Mouse (Mus musculus): ENCODE measurements around the gene Stxbp6. TPM values are rescaled to one million over a fixed set of nuclear protein-coding genes. Genes with fewer than 3 reads are reported as not detected.

Stxbp6 gene
- polyA plus RNA-seq, 1 experiment from 2014 or later, result 21.4 TPM

DNA sequence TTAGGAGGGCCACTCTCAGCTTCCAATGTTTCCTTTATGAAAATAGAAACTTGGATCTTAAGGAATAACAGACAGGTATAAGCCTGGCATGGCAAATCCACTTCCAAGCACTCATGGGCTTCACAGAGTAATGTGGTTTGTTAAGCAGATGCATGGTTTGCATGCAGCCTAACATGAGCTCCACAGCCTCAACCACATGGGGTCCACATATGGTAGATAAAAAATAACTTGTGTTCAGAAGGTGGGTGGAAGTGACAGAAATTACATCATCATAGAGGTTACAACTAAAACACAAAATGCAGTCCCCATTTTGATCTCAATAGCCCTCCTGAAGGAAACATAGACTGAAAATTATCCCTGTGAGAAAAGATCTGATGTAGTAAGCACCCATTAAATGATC lies 63.5 kb downstream of the Stxbp6 start:
- DNase-seq (ENCODE audit: low spot score) (no peak), ATAC-seq (ENCODE audit: low FRiP score) (no peak)
- Histone ChIP-seq H3K4me1 (replicated peaks; ENCODE audit: control insufficient read depth, insufficient read depth, low read length) (no peaks in the 10 kb centered on the region), H3K4me2 (replicated peaks) (no peak overlapping the region), H3K9ac (no peak overlapping the region), H3K9me3 (ENCODE audit: control insufficient read depth, low read length) (no peaks in the 10 kb centered on the region), H3K36me3 (replicated peaks; ENCODE audit: control insufficient read depth, insufficient read depth) (no peaks in the 10 kb centered on the region), H3K27me3 (ENCODE audit: control insufficient read depth, insufficient read depth, low read length) (no peaks in the 10 kb centered on the region), H3K4me3 (replicated peaks; ENCODE audit: low read length) (no peak overlapping the region), H3K27ac (no peak overlapping the region)

DNA sequence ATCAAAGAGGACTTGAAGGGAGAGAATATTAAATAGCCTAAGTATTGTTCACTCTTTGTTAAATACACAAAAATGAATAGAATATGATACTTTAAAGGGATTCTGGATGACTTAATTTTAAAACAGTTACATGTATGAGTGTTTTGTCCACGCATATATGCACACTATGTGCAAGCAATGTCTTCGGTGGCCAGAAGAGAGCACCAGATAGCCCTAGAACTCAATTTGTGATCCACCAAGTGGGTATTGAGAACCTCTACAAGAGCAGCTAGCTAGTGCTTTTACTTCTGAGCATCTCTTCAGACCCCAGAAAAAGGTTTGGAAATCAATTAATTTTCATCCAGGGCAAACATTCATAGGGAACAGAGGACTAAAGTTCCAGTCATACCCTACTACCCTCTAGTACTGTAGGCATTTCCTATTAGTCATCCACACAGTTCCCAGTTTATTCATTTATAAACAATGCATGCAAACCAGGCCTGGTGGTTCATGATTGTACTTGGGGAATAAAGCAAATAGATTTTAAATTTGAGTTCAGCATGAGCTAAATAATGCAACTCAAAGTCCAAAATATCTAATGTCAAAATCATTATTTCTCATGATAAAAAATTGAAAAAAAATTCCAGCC lies 64.4 kb downstream of the Stxbp6 start:
- Histone ChIP-seq H3K27me3 (ENCODE audit: control insufficient read depth, insufficient read depth, low read length) (no peaks in the 10 kb centered on the region), H3K9me3 (ENCODE audit: control insufficient read depth, low read length) (no peaks in the 10 kb centered on the region), H3K4me3 (replicated peaks; ENCODE audit: low read length) (no peak overlapping the region), H3K4me2 (replicated peaks) (no peak overlapping the region), H3K27ac (no peak overlapping the region), H3K4me1 (replicated peaks; ENCODE audit: control insufficient read depth, insufficient read depth, low read length) (no peaks in the 10 kb centered on the region), H3K36me3 (replicated peaks; ENCODE audit: control insufficient read depth, insufficient read depth) (no peaks in the 10 kb centered on the region), H3K9ac (no peak overlapping the region)
- no peak for DNase-seq (ENCODE audit: low spot score)
- ATAC-seq (ENCODE audit: low FRiP score), result no peak
- 88% methylated on average over 2 of the region's 2 CpGs for WGBS

DNA sequence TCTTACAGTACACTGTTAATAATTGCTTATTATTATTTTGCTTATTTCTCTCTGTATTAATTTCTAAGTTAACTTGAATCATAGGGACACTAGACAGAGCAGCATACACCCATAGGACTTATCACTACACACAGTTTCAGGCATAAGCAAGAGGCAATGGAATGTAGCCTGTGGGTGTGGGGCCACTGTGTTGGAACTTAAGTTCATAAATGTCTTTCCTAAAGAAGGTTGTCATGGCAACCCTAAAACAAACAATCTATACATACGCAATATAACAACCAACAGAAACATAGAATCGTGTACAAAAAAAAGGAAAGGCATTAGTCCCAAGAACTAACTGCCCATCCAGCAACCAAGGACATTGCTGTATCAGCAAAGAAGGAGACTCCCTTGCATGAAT lies 67.9 kb downstream of the Stxbp6 start:
- WGBS, result 73% methylated on average over 2 of the region's 2 CpGs
- ATAC-seq (ENCODE audit: low FRiP score), result no peak

DNA sequence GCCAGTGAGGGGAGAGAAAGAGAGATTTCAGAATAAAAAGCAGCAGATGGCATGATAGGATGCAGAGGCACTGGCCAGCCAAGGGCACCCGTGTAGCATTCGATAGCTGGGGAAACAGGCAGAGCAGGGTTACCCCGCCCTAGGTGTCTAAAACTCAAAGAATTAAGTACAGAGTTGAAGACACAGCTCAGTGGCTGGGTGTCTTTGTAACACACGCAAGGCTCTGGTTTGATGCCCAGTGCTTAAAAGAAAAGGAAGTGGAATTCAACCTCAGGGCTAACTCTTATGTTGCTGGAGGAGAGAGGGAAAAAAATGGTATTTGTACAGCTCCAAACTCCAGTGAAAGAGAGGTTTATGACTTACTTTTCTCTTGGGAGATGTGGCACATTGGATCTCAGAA lies 68.5 kb downstream of the Stxbp6 start:
- no peaks in the 10 kb centered on the region for H3K9me3 ChIP-seq (ENCODE audit: control insufficient read depth, low read length)
- H3K9ac ChIP-seq, result no peak overlapping the region
- H3K4me1 ChIP-seq (replicated peaks; ENCODE audit: control insufficient read depth, insufficient read depth, low read length), result no peaks in the 10 kb centered on the region
- H3K27ac ChIP-seq, result no peak overlapping the region
- H3K4me2 ChIP-seq (replicated peaks), result no peak overlapping the region
- no peak overlapping the region for H3K4me3 ChIP-seq (replicated peaks; ENCODE audit: low read length)
- ATAC-seq (ENCODE audit: low FRiP score) (no peak), DNase-seq (ENCODE audit: low spot score) (no peak)
- 90% methylated on average over 4 of the region's 4 CpGs for WGBS
- no peaks in the 10 kb centered on the region for H3K27me3 ChIP-seq (ENCODE audit: control insufficient read depth, insufficient read depth, low read length)
- no peaks in the 10 kb centered on the region for H3K36me3 ChIP-seq (replicated peaks; ENCODE audit: control insufficient read depth, insufficient read depth)

More for the DNA sequence above, 67.9 kb downstream of the Stxbp6 start:
- H3K9me3 ChIP-seq (ENCODE audit: control insufficient read depth, low read length), result no peaks in the 10 kb centered on the region
- no peak overlapping the region for H3K9ac ChIP-seq
- H3K27me3 ChIP-seq (ENCODE audit: control insufficient read depth, insufficient read depth, low read length), result no peaks in the 10 kb centered on the region
- no peak overlapping the region for H3K4me2 ChIP-seq (replicated peaks)
- no peaks in the 10 kb centered on the region for H3K36me3 ChIP-seq (replicated peaks; ENCODE audit: control insufficient read depth, insufficient read depth)
- H3K4me3 ChIP-seq (replicated peaks; ENCODE audit: low read length), result no peak overlapping the region
- H3K27ac ChIP-seq, result no peak overlapping the region
- DNase-seq (ENCODE audit: low spot score), result no peak
- H3K4me1 ChIP-seq (replicated peaks; ENCODE audit: control insufficient read depth, insufficient read depth, low read length), result no peaks in the 10 kb centered on the region

DNA sequence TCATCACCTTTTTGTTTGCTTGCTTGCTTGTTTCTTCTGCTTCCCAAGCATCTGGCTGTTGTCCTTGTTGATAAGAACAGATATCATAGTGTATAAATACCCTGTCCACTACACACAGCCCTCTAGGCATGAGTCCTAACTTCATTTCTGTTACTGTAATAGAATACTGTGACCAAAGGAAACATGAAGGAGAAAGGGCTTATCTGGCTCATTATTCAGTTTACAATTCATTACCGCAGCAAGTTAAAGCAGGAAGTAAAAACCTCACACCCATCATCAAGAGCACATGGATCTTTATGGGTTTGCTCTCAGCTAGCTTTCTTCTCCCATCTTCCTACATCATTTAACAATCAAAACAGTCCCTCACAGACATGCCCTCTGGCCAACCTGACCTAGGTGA lies 72.5 kb downstream of the Stxbp6 start:
- no peaks in the 10 kb centered on the region for H3K9me3 ChIP-seq (ENCODE audit: control insufficient read depth, low read length)
- H3K27me3 ChIP-seq (ENCODE audit: control insufficient read depth, insufficient read depth, low read length), result no peaks in the 10 kb centered on the region
- DNase-seq (ENCODE audit: low spot score) (no peak), ATAC-seq (ENCODE audit: low FRiP score) (no peak)
- H3K4me1 ChIP-seq (replicated peaks; ENCODE audit: control insufficient read depth, insufficient read depth, low read length), result no peaks in the 10 kb centered on the region
- H3K27ac ChIP-seq, result no peak overlapping the region
- H3K4me3 ChIP-seq (replicated peaks; ENCODE audit: low read length), result no peak overlapping the region
- no peak overlapping the region for H3K9ac ChIP-seq
- WGBS, result 90% methylated on average over 1 of the region's 1 CpGs
- H3K4me2 ChIP-seq (replicated peaks), result no peak overlapping the region
- no peaks in the 10 kb centered on the region for H3K36me3 ChIP-seq (replicated peaks; ENCODE audit: control insufficient read depth, insufficient read depth)

DNA sequence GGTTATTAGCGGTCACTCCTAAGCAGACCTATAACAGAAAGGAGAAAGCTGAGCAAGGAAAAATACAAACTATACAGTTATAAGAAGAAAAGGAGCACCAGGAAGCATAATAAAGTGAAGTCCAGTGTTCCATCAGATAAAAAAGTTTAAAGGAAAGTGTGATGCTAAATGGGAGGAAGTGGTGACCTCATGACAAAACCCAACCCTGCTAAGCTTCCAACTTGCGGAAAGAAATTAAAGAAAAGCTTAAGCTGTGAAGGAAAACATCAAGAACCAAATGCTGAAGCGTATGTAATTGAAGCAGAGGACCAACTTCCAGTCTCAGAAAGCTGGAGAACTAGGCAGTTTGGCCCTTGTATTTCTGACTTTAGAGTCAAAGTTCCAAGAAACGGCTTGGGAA lies 77.1 kb downstream of the Stxbp6 start:
- H3K27ac ChIP-seq, result no peak overlapping the region
- no peaks in the 10 kb centered on the region for H3K27me3 ChIP-seq (ENCODE audit: control insufficient read depth, insufficient read depth, low read length)
- no peak overlapping the region for H3K4me2 ChIP-seq (replicated peaks)
- H3K36me3 ChIP-seq (replicated peaks; ENCODE audit: control insufficient read depth, insufficient read depth), result no peaks in the 10 kb centered on the region
- H3K9me3 ChIP-seq (ENCODE audit: control insufficient read depth, low read length), result no peaks in the 10 kb centered on the region
- ATAC-seq (ENCODE audit: low FRiP score) (no peak), DNase-seq (ENCODE audit: low spot score) (no peak)
- H3K9ac ChIP-seq, result no peak overlapping the region
- H3K4me1 ChIP-seq (replicated peaks; ENCODE audit: control insufficient read depth, insufficient read depth, low read length), result no peaks in the 10 kb centered on the region
- 90% methylated on average over 4 of the region's 4 CpGs for WGBS
- no peak overlapping the region for H3K4me3 ChIP-seq (replicated peaks; ENCODE audit: low read length)

DNA sequence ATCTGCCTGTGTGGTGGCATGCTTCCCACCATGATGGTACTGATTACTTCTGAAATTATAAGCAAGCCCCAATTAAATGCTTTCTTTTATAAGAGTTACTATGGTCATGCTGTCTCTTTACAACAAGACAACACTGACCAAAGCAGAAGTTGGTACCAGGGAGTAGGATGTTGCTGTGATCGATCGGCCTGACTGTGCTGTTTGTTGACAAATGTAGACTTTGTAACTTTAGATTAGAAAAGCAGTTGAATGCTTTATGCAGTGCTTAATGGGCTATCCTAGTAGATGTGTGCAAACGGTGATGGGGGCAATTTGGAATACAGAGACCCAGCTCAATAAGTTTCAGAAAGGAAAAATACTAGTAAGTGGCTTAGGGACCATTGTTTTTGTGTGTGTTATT lies 77.6 kb downstream of the Stxbp6 start:
- H3K9ac ChIP-seq, result no peak overlapping the region
- H3K4me3 ChIP-seq (replicated peaks; ENCODE audit: low read length), result no peak overlapping the region
- H3K27me3 ChIP-seq (ENCODE audit: control insufficient read depth, insufficient read depth, low read length), result no peaks in the 10 kb centered on the region
- no peaks in the 10 kb centered on the region for H3K36me3 ChIP-seq (replicated peaks; ENCODE audit: control insufficient read depth, insufficient read depth)
- no peak for DNase-seq (ENCODE audit: low spot score)
- H3K9me3 ChIP-seq (ENCODE audit: control insufficient read depth, low read length), result no peaks in the 10 kb centered on the region
- no peak overlapping the region for H3K27ac ChIP-seq
- no peak overlapping the region for H3K4me2 ChIP-seq (replicated peaks)
- ATAC-seq (ENCODE audit: low FRiP score), result no peak
- H3K4me1 ChIP-seq (replicated peaks; ENCODE audit: control insufficient read depth, insufficient read depth, low read length), result no peaks in the 10 kb centered on the region
- WGBS, result 90% methylated on average over 3 of the region's 3 CpGs

DNA sequence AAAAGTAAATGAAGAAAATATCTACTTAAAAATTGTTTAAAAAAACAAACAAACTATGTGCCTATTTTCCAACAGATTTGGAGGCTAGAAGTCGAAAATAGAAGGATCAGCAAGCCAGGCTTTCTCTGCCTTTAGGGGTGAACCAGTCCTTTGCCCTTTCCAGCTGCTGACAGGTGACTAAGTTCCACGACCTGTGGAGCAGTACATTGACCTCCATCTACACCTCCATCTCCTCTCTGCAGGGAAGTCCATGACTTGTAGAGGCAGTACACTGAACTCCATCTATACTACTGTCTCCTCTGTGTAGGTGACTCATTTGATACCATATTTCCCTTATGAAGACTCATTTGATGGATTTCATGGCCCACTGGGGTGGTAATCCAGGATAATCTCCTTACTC lies 78.2 kb downstream of the Stxbp6 start:
- no peak overlapping the region for H3K4me2 ChIP-seq (replicated peaks)
- H3K4me1 ChIP-seq (replicated peaks; ENCODE audit: control insufficient read depth, insufficient read depth, low read length), result no peaks in the 10 kb centered on the region
- 88% methylated on average over 2 of the region's 2 CpGs for WGBS
- no peak for ATAC-seq (ENCODE audit: low FRiP score)
- H3K9me3 ChIP-seq (ENCODE audit: control insufficient read depth, low read length), result no peaks in the 10 kb centered on the region
- no peaks in the 10 kb centered on the region for H3K36me3 ChIP-seq (replicated peaks; ENCODE audit: control insufficient read depth, insufficient read depth)
- H3K4me3 ChIP-seq (replicated peaks; ENCODE audit: low read length), result no peak overlapping the region
- no peak overlapping the region for H3K9ac ChIP-seq
- H3K27me3 ChIP-seq (ENCODE audit: control insufficient read depth, insufficient read depth, low read length), result no peaks in the 10 kb centered on the region
- no peak for DNase-seq (ENCODE audit: low spot score)
- no peak overlapping the region for H3K27ac ChIP-seq

DNA sequence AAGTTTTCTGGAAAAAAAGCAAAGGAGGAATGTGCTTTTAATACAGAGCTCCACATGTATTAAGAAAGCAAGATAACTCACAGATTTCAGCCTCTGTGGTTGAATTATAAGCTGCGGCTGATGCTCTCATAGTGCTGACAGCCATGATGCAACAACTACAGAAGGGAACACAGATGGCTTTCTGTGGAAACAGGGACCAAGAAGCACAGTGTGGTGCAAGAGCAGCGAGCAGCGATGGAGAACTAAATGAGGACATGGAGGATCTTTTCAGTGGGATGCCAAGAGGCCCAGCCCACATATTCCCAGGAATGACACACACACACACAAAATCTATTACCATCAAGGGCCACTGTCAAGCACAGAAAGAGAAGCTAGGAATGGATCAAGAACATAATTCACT lies 81.1 kb downstream of the Stxbp6 start:
- Histone ChIP-seq H3K4me2 (replicated peaks) (no peak overlapping the region), H3K27ac (no peak overlapping the region), H3K9me3 (ENCODE audit: control insufficient read depth, low read length) (no peaks in the 10 kb centered on the region), H3K4me3 (replicated peaks; ENCODE audit: low read length) (no peak overlapping the region), H3K27me3 (ENCODE audit: control insufficient read depth, insufficient read depth, low read length) (no peaks in the 10 kb centered on the region), H3K4me1 (replicated peaks; ENCODE audit: control insufficient read depth, insufficient read depth, low read length) (no peaks in the 10 kb centered on the region), H3K36me3 (replicated peaks; ENCODE audit: control insufficient read depth, insufficient read depth) (no peaks in the 10 kb centered on the region), H3K9ac (no peak overlapping the region)
- 84% methylated on average over 3 of the region's 3 CpGs for WGBS
- ATAC-seq (ENCODE audit: low FRiP score), result no peak
- DNase-seq (ENCODE audit: low spot score), result no peak

DNA sequence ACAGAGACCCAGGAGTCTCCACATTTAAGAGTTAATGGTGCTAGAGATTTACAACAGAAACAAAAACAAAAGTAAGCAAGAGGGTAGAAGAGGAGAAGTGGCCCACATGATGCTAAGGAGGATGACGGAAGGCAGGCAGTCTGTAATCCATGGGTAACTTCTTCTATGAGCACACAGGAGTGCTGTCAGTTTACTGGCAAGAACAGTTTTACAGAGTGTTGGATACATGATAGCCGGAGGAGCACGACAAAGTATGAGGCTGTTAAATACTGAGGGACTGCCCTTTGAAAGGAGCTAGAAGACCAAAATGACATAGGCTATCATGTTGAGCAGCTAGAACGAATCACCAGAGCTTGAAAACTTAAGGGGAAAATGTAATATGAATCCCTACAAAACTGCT lies 81.7 kb downstream of the Stxbp6 start:
- H3K4me2 ChIP-seq (replicated peaks), result no peak overlapping the region
- no peak overlapping the region for H3K9ac ChIP-seq
- H3K27me3 ChIP-seq (ENCODE audit: control insufficient read depth, insufficient read depth, low read length), result no peaks in the 10 kb centered on the region
- ATAC-seq (ENCODE audit: low FRiP score) (no peak), DNase-seq (ENCODE audit: low spot score) (no peak)
- H3K4me3 ChIP-seq (replicated peaks; ENCODE audit: low read length), result no peak overlapping the region
- H3K36me3 ChIP-seq (replicated peaks; ENCODE audit: control insufficient read depth, insufficient read depth), result no peaks in the 10 kb centered on the region
- WGBS, result 92% methylated on average over 4 of the region's 4 CpGs
- no peaks in the 10 kb centered on the region for H3K4me1 ChIP-seq (replicated peaks; ENCODE audit: control insufficient read depth, insufficient read depth, low read length)
- H3K9me3 ChIP-seq (ENCODE audit: control insufficient read depth, low read length), result no peaks in the 10 kb centered on the region
- no peak overlapping the region for H3K27ac ChIP-seq

Data from hindbrain, embryonic 14.5 days (tissue).